ENCODE assay signal across 16 mouse cellular contexts in the genomic region with DNA sequence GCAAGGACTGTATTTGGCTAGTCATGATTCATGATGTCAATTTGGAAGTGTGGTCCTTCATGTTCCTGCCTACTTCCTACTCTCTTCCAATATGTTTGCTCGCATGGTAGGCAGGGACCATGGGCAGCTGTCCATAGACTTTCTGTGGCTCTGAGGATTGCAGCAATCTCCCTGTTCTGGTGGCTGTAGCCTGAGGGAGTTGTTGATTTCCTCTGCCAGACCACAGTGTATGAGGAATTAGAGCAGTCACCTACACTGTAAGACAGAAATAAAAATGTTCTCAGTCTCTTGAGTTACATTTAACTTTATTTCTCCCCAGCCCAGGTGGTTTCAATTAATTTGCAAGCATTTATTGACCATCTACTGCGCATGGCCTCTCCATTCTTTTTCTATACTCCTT.
"Had no signal": no experiment of that assay in that cellular context is flagged by ENCODE, and none has a peak within 500 bp of the region (broad histone marks: within the 10 kb centered on the region; RNA-seq: fewer than 3 reads in every experiment).

No protein-coding gene starts in this region.

- H3K9me3 ChIP-seq: kidney, embryonic 15.5 days; limb, embryonic 13.5 days; liver, embryonic 13.5 days had no signal

- H3K27me3 ChIP-seq: limb, embryonic 13.5 days; liver, embryonic 13.5 days had no signal

- H3K4me3 ChIP-seq: kidney, embryonic 15.5 days; limb, embryonic 13.5 days; liver, embryonic 13.5 days had no signal

- DNase-seq: kidney, adult 8-10 months; kidney, postnatal 10 days; kidney, postnatal 4 days; left cerebral cortex, postnatal 4 days; liver, embryonic 13.5 days; lung, adult 2 months; lung, postnatal 14 days; lung, postnatal 4 days; midbrain, embryonic 14.5 days; right cerebral cortex, adult 18-20 months; right cerebral cortex, postnatal 25 days; thymus, adult 18-20 months; thymus, postnatal 36 days had no signal

- H3K4me1 ChIP-seq: kidney, embryonic 15.5 days; limb, embryonic 13.5 days; liver, embryonic 13.5 days had no signal

- H3K27ac ChIP-seq: kidney, embryonic 15.5 days; limb, embryonic 13.5 days; liver, embryonic 13.5 days had no signal

- H3K36me3 ChIP-seq: kidney, embryonic 15.5 days; limb, embryonic 13.5 days; liver, embryonic 13.5 days had no signal

- H3K4me2 ChIP-seq: kidney, embryonic 15.5 days; limb, embryonic 13.5 days; liver, embryonic 13.5 days; midbrain, embryonic 11.5 days had no signal

- H3K9ac ChIP-seq: kidney, embryonic 15.5 days; limb, embryonic 13.5 days; liver, embryonic 13.5 days had no signal
